Mouse (Mus musculus): ENCODE measurements around the gene Pyroxd1.

Gene Pyroxd1

GRCm38 (mm10) chr6:142369568-142369967, 24.1 kb downstream of the Pyroxd1 start:
- DNase-seq (ENCODE audit: extremely low spot score, low read depth, low spot score) = no peak

- DNase-seq (ENCODE audit: extremely low spot score, low read depth, low spot score) = no peak
Measured at GRCm38 (mm10) chr6:142377081-142377480, 31.6 kb downstream of the Pyroxd1 start.

DNA sequence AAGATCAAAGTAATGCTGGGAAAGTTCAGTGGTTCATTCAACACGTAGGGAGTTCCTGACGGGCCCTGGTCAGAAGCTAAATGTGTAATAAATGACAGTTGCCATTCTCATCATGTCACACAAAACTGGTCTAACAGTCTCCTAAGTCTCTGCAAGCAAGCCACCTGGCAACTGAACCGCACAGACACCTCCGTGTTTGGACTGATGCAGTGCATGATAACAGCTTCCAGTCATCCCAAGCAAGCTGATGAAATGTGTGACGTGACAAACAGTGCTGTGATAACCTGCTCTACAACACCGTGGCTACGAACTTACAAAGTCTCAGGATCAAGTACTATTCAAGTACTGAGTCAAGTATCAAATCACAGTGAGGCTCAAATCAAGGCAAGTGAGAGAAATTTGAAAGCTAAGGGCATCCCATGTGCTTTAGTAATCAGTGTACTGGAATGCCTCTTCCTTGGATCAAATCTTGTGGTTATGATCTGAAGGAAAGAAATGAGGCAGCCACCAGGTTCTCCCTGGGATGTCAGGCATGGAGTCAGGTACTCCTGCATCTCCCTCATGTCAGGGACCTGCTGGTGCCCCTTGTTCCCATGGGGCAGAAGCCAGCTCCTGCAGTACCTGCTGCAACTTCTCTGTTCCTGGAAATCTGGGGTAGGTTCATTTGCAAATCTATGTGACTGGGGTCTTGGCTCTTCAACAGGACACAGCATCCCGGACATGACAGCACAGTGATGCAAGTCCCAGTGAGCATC, 33.3 kb downstream of the Pyroxd1 start:
- no peak for DNase-seq (ENCODE audit: extremely low spot score, low read depth, low spot score)

DNA sequence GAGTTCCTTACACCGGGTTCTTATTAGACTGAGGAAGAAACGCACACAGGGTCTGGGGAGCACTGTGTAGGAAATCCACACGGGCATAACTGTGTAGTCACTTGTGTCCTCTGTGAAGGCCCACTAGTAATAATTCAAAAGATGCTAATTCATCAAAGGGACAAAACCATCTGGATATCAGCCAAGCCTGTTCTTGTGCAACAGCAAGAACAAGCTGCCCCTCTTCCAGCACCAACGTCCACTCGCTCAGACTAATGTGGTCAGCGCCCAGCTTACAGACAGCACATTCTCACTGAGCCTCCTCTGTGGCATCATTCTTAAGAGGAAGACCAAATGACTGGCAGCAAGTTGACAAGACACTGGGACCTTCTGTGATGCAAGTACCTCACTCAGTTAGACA, 34.5 kb downstream of the Pyroxd1 start:
- DNase-seq (ENCODE audit: extremely low spot score, low read depth, low spot score) = no peak

DNA sequence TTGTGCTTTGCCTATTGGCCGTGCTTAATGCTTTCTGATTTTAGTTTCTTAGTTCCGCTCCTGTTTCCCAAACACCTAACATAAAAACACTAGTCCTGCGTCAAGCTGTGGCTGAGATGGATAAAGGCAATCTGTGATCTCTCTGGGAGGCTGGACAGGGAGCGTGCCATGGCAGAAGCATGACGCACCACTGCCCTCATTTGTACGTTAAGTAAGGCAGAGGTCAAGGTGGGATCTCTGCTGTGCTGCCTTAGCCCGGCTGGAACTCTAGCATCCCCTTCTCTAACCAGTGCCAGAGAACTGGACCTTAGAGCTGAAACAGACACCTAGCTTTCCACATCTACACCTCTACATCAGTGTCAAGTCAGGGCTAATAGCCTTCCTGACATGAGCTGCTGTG, 36.2 kb downstream of the Pyroxd1 start:
- no peak for DNase-seq (ENCODE audit: extremely low spot score, low read depth, low spot score)

DNA sequence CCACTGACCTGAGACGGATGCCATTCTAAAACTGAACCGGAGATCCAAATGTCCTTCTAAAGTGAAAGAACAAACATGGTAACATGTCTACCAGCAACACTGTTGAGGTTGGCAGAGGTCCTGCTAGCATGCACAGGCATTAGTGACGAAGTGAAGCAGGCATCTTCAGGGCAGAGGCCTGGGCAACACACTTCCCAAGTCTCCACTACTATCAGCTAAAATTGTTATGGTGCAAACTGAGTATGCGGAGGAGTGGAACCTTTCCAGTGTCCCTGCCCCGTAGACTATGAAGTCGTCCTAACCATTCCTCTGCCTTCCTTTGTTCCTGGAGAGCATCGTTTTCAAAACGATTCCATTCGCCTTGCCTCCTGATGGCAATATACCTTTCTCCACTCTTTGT, 39.1 kb downstream of the Pyroxd1 start:
- no peak for DNase-seq (ENCODE audit: extremely low spot score, low read depth, low spot score)

- no peak for DNase-seq (ENCODE audit: extremely low spot score, low read depth, low spot score)
Measured at GRCm38 (mm10) chr6:142386285-142387010, 41.0 kb downstream of the Pyroxd1 start.

GRCm38 (mm10) chr6:142387011-142387754, 41.7 kb downstream of the Pyroxd1 start, which contains the start of the genes Recql and Golt1b:
Gene Recql (minus strand): TSS chr6:142387087.
Gene Golt1b (plus strand): TSS chr6:142387221.
- peak; percentile 81 for DNase-seq (ENCODE audit: extremely low spot score, low read depth, low spot score)

GRCm38 (mm10) chr6:142387755-142388271, 42.4 kb downstream of the Pyroxd1 start:
- DNase-seq (ENCODE audit: extremely low spot score, low read depth, low spot score) = no peak

GRCm38 (mm10) chr6:142389101-142389500, 43.6 kb downstream of the Pyroxd1 start:
- DNase-seq (ENCODE audit: extremely low spot score, low read depth, low spot score) = no peak

DNA sequence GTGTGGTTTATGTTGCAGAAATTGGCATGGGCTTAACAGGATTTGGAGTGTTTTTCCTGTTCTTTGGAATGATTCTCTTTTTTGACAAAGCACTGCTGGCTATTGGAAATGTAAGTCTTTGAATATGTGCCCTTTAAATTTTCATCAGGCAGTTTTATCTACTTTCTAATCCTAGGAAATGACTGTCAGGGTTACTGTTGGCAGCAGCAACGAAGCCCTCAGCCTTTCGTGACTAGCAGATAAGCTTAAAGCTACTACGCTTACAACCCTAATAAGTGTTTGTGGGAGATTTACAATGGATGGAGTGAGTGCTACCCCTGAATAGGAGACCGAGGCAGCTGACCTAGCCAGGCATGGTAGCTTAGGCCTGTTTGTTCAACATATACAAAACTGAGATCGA, 46.9 kb downstream of the Pyroxd1 start:
- DNase-seq (ENCODE audit: extremely low spot score, low read depth, low spot score) = no peak

DNA sequence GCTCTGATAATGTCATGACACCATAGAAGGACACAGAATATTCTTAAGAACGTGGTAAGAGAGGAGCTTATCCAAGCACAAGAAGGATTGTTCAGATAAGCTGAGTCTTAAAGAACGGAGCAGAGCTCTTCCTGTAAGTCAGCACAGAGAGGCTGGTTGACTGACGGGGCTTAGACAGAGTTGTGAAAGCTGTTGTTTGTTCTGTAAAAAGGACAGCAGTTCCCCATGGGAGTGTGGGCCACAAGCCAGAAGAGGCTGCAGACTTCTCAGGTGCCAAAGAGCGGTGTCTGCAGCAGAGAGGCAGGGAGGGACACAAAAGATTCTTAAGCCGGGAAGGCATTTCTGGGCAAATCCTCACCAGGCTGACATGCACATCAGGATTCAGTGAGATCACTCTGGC, 49.2 kb downstream of the Pyroxd1 start:
- no peak for DNase-seq (ENCODE audit: extremely low spot score, low read depth, low spot score)

DNA sequence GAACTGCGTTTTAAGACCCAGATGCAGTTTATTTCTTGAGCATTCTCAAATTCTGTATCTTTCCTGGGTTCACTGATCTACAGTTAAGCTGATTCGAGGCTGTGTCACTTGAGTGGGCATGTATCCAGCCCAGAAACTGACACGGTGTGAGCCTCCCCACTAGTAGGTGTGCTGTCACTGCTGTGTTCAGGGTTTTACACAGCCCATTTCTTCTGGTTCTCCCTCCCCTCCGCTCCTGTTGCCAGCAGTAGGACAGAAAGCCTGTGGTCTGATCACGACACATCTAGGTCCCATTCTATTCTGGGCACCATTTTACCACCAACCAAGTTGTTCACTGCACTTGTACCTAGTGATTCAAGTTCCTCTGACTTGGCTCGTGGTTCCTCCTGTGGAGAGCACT, 50.3 kb downstream of the Pyroxd1 start:
- no peak for DNase-seq (ENCODE audit: extremely low spot score, low read depth, low spot score)

- DNase-seq (ENCODE audit: extremely low spot score, low read depth, low spot score) = no peak
Measured at GRCm38 (mm10) chr6:142411140-142411539, 65.7 kb downstream of the Pyroxd1 start.

Measured in hindlimb bud, embryonic 11.5 days (tissue).